Mouse (Mus musculus) spleen, adult 18-20 months (tissue): ENCODE results near the gene Gm340.
A peak's percentile ranks its signal among the peaks of the same experiment; 100 is the strongest.

Experiments used
- DNase-seq, 2 experiments: peaks; one replicate each; pipeline ENCODE4 v3.0.0; 2022; ENCODE audit warnings: mixed read lengths in 2 of 2

Gene Gm340

DNA sequence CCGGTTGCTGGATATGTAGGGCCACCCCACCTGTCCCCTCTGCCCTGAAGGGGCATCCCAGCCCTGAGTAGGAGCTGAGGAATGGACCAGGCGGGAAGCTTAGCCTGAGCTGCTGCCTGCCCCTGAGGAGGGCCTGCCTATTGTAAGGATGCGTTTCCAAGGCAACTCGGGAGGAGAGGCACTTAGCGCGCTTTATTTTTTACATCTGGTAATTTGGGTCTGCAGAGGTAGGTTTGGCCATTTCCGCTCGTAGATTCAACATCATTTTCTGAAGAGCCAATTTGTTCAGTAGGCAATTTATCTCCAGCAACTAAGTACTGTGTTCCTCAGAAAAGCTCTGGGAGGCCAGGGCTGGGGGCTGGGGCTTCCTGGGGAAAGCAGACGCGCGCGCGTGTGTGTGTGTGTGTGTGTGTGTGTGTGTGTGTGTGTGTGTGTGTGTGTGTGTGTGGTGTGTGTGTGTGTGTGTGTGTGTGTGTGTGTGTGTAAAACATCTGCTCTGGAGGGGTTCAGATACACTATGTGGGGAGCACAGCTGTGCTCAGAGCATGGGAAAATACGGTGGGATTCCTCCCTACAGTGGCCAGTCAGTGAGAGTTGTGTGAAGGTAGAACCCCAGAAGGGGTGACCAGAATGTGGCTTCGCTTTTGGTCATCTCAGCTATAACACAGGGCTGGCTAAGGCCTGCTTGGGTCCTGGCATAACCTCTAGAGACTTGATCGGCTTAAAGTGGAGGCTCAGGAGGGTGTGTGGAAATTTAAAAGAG lies 31.3 kb downstream of the Gm340 start:
- DNase-seq, result no peak

DNA sequence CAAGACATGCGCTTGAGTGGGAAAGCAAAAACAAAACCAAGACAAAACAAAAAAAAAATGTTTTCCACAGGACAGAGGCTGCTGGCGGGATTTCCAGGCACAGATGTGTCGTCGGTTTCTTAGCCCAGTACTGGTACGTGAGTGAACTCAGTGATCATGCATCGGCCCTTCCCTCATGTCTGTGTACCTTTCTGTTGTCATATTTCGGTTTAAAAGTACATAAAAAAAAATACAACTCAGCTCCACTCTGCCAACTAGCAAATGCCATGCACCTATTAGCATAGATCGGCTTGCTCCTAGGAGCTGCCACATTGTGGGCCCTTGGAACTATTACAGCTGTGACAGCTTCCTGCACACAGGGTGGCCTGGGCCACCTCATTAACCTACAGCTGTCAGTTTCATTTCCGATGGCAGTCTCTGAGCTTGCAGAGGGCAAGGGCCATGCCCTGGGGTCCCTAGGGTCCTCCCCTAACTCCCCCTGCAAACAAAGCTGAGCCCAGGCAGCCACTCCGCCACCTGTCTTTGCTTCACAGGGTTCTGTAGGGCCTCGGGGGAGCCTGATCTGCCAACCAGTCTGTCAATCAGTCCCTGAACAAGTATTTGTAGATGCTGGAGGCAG lies 33.5 kb downstream of the Gm340 start:
- peak; percentile 51 to 69 for DNase-seq

DNA sequence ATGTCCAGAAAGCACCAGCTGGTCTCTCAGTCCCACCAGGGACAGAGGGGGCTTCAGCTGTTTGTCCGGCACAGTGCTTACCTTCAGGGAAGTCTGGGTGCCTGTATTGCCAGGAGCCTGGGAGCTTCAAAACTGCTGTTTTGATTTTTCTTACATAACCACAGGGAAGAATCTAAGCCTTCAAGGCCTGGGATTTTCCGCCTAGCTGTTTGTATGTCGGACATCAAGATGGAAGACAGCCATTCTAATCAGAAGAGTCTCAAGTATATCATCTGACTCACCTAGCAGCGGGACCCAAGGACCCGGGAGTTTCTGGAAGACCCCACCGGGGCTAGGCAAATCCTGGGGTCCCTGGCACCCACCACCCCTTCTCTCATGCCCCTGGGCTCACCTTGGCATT lies 34.1 kb downstream of the Gm340 start:
- DNase-seq, result no peak

DNA sequence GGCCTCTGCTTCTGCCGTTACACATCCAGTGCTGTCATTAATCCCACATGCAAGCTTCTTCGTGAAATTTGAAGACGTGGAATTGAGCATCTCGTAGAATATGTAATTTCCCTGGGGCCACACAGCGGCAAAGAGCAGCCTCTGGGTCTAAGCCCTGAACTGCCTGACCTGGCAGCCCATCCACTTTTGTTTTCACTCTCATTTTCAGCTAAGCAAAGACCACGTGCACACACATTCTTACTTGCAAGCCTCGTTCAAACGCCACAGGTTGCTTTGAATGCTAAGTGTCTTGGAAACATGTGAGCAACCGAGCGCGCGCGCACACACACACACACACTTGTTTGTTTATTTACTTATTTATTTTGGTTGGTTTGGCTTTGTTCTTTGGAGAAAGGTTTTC lies 34.9 kb downstream of the Gm340 start:
- no peak for DNase-seq

DNA sequence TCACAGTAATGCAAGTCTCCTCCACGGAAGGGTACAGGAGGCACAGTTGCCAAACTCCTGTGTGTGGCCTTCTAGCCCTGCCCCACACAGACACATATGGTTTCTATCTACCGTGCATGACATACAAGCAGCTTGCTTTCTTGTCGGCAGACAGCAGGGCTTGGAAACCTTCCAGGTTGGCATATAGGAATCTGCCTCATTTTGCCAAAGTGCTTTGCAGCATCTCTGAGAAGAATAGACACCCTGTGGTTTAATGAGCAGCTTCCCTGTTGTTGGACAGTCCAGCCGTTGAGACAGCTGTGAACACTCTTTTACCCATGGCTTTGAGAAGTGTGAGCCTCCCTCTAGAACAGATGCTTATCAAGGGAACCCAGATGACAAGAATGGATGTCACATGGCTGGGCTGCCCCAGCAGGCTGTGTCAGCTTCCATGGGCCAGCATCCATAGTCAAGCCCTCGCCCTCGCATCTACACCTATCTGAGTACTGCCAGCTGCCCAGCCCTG lies 36.0 kb downstream of the Gm340 start:
- no peak for DNase-seq

DNA sequence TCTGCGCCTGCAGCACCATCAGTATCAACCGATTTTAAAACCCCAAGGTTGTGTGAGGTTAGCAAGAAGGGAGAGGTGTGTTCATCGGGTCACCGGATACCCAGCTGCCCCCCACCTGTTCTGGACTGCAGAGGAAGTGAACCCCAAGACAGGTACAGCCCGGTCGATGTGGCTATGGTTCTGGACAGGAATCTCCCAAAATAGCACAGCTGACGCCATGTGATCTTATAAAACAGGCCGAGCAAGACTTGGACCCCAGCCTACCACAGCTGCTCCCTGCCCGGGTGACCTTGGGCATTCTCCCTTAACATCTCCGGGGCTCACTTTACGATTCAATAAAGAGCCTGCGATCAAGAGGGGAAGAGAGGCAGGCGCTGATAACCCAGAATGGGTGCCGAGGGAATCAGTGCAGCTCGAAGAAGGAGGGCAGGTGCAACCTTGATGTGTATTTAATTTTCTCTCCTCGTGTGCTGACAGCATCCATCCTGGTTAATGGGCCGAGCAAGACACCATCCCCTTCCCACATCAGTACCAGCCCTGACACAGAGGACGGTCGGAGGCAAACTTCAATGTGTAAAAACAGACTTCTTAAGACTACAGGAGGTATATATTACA lies 36.7 kb downstream of the Gm340 start:
- DNase-seq, result peak in 1 of 2 experiments; percentile 12

DNA sequence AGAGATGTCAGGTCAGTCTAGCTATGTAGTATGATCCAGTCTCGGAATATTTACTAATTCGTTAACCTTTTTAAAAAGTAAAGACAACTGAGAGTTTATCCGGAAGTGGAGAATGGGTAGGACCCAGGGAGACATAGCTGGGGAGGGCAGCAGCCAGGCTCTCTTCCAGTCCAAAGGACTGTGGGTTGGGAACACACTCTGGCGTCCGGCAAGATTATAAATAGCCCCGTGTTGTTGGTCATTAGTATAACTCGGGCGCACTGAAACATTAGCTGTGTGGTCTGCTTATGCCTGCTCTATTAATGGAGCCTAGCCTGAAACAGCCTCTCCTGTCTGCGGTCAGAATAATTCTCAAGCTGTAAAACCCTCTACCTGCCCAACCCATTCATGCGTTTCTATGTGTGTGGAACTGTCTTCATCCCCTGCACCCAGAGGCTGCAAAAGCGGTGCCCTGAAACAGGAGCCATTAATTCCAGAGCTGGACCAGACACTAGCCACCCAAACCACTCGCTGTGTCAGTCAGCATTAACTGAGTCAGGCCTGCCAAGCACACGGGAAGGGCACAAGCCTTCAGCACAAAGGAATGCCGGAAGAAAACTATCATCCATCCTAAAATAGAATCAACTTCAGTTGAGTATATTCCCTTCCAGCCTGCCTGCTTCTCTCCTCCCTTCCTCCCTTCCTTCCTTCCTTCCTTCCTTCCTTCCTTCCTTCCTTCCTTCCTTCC lies 38.4 kb downstream of the Gm340 start:
- no peak for DNase-seq

DNA sequence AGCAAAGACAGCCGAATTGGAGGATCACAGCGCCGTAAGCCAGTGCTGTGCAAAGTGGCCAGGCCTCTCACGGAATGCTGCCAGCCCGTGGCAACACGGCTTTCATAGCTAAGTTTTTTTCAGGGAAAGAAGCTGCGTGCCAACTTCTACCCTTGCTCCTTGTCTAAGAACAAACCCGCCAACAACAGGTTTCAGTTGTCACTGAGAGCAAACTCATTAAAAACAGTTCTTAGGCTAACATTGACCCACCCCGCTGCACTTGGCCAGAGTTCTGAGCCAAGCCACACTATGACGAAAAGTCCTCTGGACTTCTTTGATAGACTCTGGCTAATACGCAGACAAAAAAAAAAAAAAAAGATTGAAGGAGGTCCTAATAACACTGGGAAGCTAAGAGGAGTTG lies 46.8 kb downstream of the Gm340 start:
- no peak for DNase-seq

DNA sequence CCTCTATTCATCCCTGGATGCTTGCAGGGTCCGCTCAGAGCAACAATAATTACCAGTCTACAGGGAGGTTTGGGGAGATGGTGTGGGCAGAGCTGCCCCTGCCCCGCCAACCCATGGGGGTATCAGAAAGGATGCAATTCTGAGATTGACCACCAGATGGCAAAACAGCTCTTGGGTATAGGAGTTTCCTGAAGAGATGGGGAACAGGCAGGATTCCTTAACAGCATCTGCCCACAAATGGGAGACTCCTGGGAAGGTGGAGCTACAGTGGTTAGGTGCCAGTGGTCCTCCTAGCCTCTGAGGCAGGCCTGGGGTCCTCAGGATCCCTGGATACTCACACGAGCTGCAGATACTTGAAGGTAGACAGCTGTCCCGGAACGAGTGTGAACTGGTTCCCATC lies 47.4 kb downstream of the Gm340 start:
- DNase-seq, result peak in 1 of 2 experiments; percentile 52

DNA sequence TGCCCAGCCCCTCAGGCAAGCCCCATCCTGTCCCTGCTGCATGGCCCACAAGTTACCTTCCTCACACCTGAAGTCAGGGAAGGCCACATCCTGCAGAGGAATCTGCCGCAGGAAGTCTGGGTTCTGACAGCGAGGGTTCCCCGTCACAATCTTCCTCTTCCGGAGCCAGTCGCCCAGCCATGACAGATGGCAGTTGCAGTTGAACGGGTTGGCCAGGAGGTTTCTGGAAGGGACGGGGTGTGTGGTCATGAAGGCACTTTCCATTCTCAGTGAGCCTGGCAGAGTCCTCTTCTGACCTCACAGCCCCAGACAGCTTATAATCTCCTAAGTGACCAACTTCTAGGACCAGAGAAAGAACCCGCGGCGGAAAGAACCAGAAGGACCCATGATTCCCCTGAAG lies 51.9 kb downstream of the Gm340 start:
- no peak for DNase-seq

DNA sequence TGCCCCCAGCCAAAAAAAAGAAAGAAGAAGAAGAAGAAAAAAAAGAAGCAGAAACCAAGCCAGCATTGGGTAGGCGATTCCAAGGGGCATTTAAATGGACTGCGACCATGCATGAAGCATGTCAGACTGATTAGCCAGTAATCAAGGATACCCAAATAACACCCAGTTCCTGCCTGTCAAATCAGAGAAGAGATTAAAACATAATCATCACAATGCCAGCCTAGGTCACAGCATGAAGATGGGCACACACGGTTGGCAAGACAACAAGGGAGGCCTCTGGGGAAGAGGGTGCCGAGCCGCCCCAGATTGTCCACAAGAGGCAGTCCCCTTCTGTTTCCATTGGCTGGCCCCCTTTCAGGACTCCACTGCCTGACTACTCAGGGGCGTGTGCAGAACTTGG lies 52.8 kb downstream of the Gm340 start:
- DNase-seq, result no peak
